Mouse (Mus musculus) mature B cell (primary cell): ENCODE results near the gene Tcf3.

Source experiments
- in situ Hi-C: fragments of 300-500 bp; cut with MboI; formaldehyde crosslinking; loops from 2 replicates; pipeline ENCODE4 v1.14.3; 2019

Tcf3 gene

DNA sequence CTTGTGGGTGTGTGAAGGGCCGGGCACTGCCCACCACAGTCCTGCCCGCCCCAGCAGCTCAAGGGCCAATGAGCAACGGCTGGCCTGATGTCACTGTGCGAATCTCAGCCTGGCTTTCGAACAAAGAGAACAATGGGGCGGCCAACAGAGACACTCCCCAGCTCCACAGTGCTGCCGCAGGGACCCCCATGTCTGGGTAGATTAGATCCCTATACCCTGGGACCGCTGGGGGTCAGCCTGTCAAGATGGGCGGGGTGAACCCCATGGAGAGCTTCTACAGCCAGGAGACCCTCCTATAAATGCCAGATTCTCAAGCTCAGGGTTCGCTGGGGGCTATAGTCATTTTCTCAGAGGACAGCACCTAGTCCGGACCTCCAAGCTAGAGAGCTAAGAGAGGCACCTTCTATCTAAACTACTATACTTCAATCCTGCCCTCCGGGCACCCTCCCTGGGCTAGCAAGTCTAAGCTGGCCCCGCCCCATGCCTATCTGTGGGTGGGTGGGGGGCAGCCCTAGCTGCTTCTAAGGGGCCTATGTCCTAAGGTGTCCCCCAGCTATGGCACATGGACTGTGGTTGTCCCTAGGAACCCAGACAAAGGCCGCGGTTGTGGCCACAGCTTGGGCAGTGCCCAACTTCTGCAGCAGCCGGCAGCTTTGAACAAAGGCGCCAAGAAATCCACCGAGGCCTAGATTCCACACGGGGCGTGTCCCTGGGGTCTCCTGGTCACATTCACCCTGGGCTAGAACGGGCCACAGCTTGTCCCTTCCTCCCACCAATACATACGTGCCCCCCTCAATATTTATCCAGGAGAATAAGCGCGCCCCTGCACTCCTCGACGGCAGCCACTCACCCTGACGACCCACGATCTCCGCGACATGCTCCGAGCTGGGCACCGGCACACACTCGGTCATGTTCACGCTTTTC, 47.4 kb downstream of the Tcf3 start:
- in situ Hi-C loops, result no loop called here

DNA sequence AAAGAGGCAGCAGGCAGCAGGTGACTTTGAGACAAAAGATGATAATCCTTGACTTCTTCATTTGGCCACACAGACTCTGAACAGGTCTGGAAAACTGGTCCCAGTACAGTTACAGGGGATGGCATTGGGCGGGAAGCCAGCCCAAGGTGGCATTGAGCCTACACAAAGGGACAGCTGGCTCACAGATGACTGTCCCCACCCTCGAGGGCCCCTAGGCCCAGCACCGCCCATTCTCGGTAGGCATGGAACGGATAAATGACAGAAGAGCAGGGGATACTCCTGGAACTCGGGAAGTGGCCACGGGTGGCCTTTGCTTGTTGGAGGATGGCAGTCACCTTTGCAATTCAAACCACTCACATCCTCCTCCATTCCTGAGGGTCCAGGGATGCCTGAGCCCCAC, 48.1 kb downstream of the Tcf3 start:
- in situ Hi-C loops, result no loop called here

DNA sequence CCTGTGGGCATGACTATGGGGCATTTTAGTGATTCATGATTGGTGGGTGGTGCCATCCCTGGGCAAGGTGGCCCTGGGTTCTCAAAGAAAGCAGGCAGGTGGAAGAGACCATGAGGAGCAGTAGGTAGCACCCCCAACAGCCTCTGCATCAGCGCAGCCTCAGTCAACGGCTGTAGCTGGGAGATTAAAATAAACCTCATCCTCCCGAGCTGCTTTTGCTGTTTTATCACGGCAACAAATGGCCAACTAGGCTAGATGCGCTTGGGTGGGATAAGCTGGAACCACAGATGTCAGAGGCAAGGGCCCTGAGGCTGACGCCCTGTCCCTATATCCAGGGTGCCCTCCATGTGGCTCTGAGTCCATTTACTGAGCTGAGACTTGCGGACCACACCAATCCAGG, 48.7 kb downstream of the Tcf3 start:
- in situ Hi-C loops, result no loop called here

- in situ Hi-C loops, result no loop called here
These were observed 49.3 kb downstream of the Tcf3 start for GRCm38 (mm10) chr10:80384115-80384639.

DNA sequence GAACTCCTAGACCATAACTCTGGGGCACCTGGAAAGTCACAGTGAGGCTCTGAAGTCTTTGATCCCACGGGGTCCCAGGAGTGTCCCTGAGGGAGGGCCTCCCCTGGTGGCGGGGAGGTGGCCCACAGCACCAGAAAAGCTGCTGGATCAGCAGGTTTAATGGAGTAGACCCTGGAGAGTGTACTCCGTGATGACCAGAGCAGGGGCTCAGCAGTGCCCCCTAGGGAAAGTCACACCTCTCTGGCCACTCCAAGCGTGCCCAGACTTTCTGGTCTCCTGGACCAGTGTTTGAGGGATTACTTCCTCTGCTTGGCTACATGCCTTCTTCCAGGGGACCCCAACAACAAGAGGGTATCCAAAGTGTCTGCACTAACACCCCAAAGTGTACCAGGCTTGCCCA, 50.0 kb downstream of the Tcf3 start:
- in situ Hi-C loops, result no loop called here

GRCm38 (mm10) chr10:80382641-80383365, 50.6 kb downstream of the Tcf3 start:
- in situ Hi-C loops, result no loop called here

DNA sequence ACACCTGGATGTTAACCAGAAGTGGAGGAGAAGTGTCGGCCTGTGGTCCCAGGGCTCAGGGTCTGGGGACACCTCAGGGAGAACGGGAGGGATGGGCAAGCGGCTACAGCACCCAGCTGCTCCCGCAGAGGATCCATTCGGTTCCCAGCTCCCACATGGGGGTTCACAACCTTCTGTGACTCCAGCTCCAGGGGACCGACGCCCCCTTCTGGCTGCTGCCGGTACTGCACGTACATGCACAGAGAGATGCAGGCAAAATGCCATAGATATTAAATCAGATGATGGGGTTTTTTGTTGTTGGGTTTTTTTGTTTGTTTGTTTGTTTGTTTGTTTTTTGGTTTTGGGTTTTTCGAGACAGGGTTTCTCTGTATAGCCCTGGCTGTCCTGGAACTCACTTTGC, 55.7 kb downstream of the Tcf3 start:
- in situ Hi-C loops, result loop anchor here (10.0 kb wide), 1 partner anchor 127 kb away; no protein-coding TSS in a partner anchor

DNA sequence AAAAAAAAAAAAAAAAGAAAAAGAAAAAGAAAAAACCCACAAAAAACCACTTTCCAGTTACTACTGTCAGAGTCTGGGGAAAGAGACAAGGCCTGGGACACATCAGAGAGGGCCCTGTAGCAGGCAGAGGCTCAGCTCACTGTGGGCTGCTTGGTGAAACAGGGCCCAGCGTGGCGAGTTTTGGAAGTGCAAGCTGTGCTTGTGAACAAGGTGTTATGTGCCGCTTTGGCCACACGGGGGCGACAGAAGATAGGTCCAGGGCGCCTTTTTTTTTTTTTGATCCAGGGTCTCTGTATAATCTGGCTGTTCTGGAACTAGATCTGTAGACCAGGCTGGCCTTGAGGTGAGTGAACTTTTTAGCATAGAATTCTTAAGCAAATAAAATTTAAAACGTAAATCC, 57.3 kb downstream of the Tcf3 start:
- in situ Hi-C loops, result loop anchor here (10.0 kb wide), 1 partner anchor 129 kb away; no protein-coding TSS in a partner anchor

- in situ Hi-C loops, result loop anchor here (10.0 kb wide), 1 partner anchor 131 kb away; no protein-coding TSS in a partner anchor
These were observed 59.4 kb downstream of the Tcf3 start for GRCm38 (mm10) chr10:80374063-80374462.

DNA sequence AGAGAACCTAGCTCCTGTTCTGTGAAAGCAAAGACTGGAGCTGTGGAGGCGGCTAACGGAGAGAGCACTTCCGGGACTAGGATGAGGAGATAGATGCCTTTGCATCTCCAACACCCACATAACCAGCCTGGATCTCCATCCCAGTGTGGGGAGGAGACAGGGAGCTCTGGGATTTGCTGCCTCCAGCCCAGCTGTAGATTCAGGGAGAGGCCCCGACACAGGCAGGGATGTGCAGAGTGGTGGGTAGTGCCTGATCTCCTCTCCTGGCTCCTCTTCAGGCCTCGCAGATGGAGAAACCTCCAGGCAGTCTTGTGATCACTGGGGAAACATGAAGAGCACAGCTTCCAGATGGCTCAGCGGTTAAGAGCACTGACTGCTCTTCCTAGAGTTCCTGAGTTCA, 60.7 kb downstream of the Tcf3 start:
- in situ Hi-C loops, result loop anchor here (10.0 kb wide), 1 partner anchor 132 kb away; no protein-coding TSS in a partner anchor

GRCm38 (mm10) chr10:80371983-80372382, 61.5 kb downstream of the Tcf3 start:
- in situ Hi-C loops, result loop anchor here (10.0 kb wide), 1 partner anchor 133 kb away; no protein-coding TSS in a partner anchor

GRCm38 (mm10) chr10:80371411-80371966, 62.0 kb downstream of the Tcf3 start:
- in situ Hi-C loops, result loop anchor here (10.0 kb wide), 1 partner anchor 133 kb away; no protein-coding TSS in a partner anchor

GRCm38 (mm10) chr10:80369995-80370747, 63.3 kb downstream of the Tcf3 start:
- in situ Hi-C loops, result loop anchor here (10.0 kb wide), 1 partner anchor 135 kb away; no protein-coding TSS in a partner anchor

DNA sequence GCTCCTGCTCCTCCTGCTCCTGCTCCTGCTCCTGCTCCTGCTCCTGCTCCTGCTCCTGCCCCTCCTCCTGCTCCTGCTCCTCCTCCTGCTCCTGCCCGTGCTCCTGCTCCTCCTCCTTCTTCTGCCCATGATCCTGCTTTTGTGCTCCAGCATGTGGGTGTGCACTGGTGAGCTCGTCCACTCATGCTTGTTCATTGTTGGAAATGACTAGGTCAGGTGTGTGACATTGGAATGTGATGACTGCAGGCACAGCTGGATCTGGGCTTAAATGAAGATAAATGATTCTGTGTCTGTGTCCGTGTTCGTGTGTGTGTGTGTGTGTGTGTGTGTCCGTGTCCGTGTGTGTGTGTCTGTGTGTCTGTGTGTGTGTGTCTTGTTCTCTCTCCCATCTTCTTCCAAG, 65.1 kb downstream of the Tcf3 start:
- in situ Hi-C loops, result no loop called here

DNA sequence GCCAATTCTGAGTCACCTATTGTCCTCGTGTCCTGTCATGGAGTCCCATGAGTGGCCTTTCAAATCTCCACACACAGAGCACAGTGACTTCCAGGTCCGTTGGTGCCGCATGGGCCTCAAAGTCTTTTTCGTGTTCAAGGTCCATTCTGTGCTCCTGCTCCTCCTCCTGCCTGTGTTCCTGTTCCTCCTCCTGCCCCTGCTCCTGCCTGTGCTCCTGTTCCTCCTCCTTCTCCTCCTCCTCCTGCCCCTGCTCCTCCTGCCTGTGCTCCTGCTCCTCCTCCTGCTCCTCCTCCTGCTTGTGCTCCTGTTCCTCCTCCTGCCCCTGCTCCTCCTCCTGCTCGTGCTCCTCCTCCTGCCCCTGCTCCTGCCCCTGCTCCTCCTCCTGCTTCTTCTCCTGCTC, 65.5 kb downstream of the Tcf3 start:
- in situ Hi-C loops, result no loop called here

DNA sequence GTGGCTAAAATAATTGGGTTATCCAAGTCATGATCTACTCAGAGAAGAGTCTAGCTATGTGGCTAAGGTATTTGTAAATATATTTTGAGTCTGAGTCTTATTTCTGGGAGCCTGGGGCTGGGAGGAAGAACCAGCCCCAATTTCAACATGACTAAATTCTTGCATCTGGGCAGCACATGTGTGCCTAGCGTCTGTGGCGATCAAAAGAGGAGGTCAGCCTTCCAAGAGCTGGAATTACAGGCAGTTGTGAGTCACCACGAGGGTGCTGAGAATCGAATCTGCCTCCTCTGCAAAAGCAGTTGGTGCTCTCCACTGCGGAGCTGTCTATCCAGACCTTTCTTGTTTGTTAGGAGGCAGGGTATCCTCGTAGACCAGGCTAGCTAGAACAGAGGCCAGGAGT, 67.7 kb downstream of the Tcf3 start:
- in situ Hi-C loops, result no loop called here

DNA sequence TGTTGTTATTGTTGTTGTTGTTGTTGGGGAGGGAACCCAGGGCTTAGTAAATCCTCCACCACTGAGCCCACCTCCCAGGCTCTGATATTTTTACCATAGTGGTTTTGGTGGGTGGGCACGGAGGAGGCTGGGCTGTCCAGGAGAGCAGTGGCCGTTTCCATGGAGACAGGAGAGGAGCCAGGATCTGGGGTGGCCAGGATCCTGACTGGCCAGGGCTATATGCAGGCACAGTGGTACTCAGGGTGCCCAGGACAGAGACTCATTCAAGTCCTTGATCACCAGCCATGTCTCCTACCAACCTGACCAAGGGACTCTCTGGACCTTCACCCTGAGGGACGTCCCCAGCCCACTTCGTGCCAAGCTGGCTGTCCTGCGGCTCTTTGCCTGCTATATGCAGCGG, 69.7 kb downstream of the Tcf3 start:
- in situ Hi-C loops, result no loop called here
